Mouse (Mus musculus) stomach, embryonic 16.5 days (tissue): ENCODE measurements around the gene Whamm. TPM values are rescaled to one million over a fixed set of nuclear protein-coding genes. Genes with fewer than 3 reads are reported as not detected.

Experiments used
- ATAC-seq: fragments of 200-750 bp; cut with Nextera tagmentation; 2 replicates; pipeline ENCODE4 v1.8.0; 2017; ENCODE audit warnings: moderate number of reproducible peaks, moderate TSS enrichment; ENCODE audit not compliant: insufficient read depth, low FRiP score
- H3K27ac ChIP-seq: fragments of 300-500 bp; sonication (generic); 2 replicates; pipeline ENCODE4 v1.5.1; 2014; ENCODE audit warnings: low read length
- H3K27me3 ChIP-seq: fragments of 300-500 bp; sonication (generic); 2 replicates; pipeline ENCODE4 v1.6.1; 2014; ENCODE audit warnings: low read length, control low read depth, mixed read lengths; ENCODE audit not compliant: control insufficient read depth, insufficient read depth
- H3K36me3 ChIP-seq: fragments of 300-500 bp; sonication (generic); 2 replicates; pipeline ENCODE4 v1.6.1; 2014; ENCODE audit warnings: low read length; ENCODE audit not compliant: control insufficient read depth, insufficient read depth
- H3K4me1 ChIP-seq: fragments of 300-500 bp; sonication (generic); 2 replicates; pipeline ENCODE4 v1.6.1; 2014; ENCODE audit warnings: low read length, control low read depth, mixed read lengths; ENCODE audit not compliant: control insufficient read depth, insufficient read depth
- H3K4me2 ChIP-seq: fragments of 300-500 bp; sonication (generic); 2 replicates; pipeline ENCODE4 v1.6.1; 2014; ENCODE audit warnings: low read depth, low read length, mixed read lengths
- H3K4me3 ChIP-seq: fragments of 300-500 bp; sonication (generic); replicated peaks from 2 replicates; pipeline ENCODE4 v1.5.1; 2014; ENCODE audit warnings: mild to moderate bottlenecking, low read length
- H3K9ac ChIP-seq: fragments of 300-500 bp; sonication (generic); 2 replicates; pipeline ENCODE4 v1.6.1; 2014; ENCODE audit warnings: low read length
- H3K9me3 ChIP-seq: fragments of 300-500 bp; sonication (generic); replicated peaks from 2 replicates; pipeline ENCODE4 v1.6.1; 2016; ENCODE audit warnings: low read length, control low read depth; ENCODE audit not compliant: control insufficient read depth
- WGBS: fragments of 180-500 bp; shearing (Covaris S2); extraction: QIAGEN DNeasy Blood & Tissue Kit; methylation state at CpG from one replicate; pipeline ENCODE4 v1.1.7; 2014; 5-methylcytosine and 5-hydroxymethylcytosine counted together
- polyA plus RNA-seq: library from polyadenylated mRNA; unstranded; fragments of >200 nt; fragmentation: Nextera tagmentation; extraction: Ambion mirVana; gene quantifications from 2 replicates; pipeline ENCODE4 v1.2.1, GENCODE M21; 2015

Gene Whamm
- polyA plus RNA-seq: 1.1 and 1.4 TPM in 2 replicates

- Histone ChIP-seq H3K9me3 (no peaks in the 10 kb centered on the region), H3K4me2 (peak within 1 kb of the TSS; percentile 71), H3K36me3 (no peaks in the 10 kb centered on the region; the same call in 1 of the 2 replicates), H3K9ac (peak within 1 kb of the TSS; percentile 92), H3K27me3 (no peaks in the 10 kb centered on the region), H3K4me3 (peak within 1 kb of the TSS; percentile 94), H3K27ac (peak within 1 kb of the TSS; percentile 96), H3K4me1 (peaks cover 9% of the 10 kb centered on the region)
- ATAC-seq: peak; percentile 98
- WGBS: under 1% methylated on average over 96 of the region's 96 CpGs
These were observed at the start of gene Whamm for GRCm38 (mm10) chr7:81571108-81571940. Gene Whamm (plus strand): TSS chr7:81571266.

DNA sequence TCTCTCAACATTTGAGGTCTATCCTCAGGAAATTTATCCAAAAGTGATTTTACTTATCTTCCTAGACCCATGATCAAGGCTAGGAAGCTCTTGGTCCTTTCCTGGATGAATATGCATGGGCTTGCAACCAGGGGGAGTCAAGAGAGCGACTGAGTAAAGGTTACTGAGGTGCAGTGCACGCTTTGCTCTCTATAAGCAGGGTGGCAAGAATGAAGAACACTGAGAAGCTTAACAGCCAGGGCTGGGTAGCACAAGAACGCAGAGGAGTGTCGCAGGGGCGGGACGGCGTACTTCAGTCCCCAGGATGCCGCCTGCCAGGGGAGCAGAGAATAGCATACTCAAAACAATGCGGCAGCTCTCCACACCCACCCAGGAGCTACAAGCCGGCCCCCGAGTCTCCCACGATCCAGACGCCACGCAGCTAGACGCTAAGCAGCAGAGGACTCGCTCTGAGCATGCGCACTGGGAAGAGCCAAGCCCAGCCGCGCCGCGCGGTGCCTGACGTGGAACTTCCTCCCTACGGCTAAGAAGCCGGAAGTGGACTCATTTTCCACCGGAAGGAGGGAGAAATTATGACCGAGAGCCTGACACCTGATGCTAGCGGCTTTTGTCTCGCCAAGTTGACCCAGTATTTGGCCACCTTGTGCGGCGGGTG, 47.9 kb upstream of the Whamm start:
- WGBS: under 1% methylated on average over 31 of the region's 31 CpGs
- Histone ChIP-seq H3K4me2 (peak overlapping the region; percentile 75), H3K27me3 (no peaks in the 10 kb centered on the region), H3K4me3 (peak overlapping the region; percentile 59), H3K27ac (peak overlapping the region; percentile 91), H3K36me3 (0 out of 2 replicates have a peak, but pooled peaks cover 5% of the 10 kb centered on the region), H3K9ac (peak overlapping the region; percentile 76), H3K4me1 (peaks cover 17% of the 10 kb centered on the region), H3K9me3 (no peaks in the 10 kb centered on the region)
- peak; percentile 98 for ATAC-seq

DNA sequence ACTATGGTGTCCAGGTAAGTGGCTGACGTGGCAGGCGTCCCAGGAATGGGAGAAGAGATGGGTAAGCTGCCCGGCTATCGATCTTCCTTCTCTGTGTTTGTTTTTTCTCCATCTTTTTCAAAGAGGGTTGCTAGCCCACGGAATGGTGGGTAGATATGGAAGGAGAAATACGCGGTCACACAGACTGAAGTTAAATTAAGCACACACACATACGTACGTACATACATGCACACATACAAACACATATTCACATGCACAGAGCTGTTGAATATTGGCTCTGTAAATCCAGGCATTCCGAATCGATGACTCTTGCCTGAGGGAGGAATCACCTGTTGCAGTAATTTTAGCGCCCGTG, 47.4 kb upstream of the Whamm start:
- Histone ChIP-seq H3K4me2 (peak overlapping the region; percentile 75), H3K9me3 (no peaks in the 10 kb centered on the region), H3K27ac (peak overlapping the region; percentile 56; the same call in 1 of the 2 replicates), H3K36me3 (0 out of 2 replicates have a peak, but pooled peaks cover 5% of the 10 kb centered on the region), H3K9ac (peak overlapping the region; percentile 73), H3K4me3 (peak overlapping the region; percentile 59), H3K27me3 (no peaks in the 10 kb centered on the region), H3K4me1 (peaks cover 17% of the 10 kb centered on the region)
- peak; percentile 9; the same call in 1 of the 2 replicates for ATAC-seq
- 6% methylated on average over 13 of the region's 13 CpGs for WGBS

GRCm38 (mm10) chr7:81528918-81529317, 42.1 kb upstream of the Whamm start:
- Histone ChIP-seq H3K4me2 (no peak overlapping the region), H3K27ac (no peak overlapping the region), H3K36me3 (peaks cover 45% of the 10 kb centered on the region), H3K9me3 (peaks cover under 1% of the 10 kb centered on the region; the same call in 1 of the 2 replicates), H3K4me3 (no peak overlapping the region), H3K27me3 (no peaks in the 10 kb centered on the region), H3K9ac (no peak overlapping the region), H3K4me1 (peaks cover 12% of the 10 kb centered on the region)
- WGBS: 84% methylated on average over 8 of the region's 8 CpGs
- no peak for ATAC-seq

DNA sequence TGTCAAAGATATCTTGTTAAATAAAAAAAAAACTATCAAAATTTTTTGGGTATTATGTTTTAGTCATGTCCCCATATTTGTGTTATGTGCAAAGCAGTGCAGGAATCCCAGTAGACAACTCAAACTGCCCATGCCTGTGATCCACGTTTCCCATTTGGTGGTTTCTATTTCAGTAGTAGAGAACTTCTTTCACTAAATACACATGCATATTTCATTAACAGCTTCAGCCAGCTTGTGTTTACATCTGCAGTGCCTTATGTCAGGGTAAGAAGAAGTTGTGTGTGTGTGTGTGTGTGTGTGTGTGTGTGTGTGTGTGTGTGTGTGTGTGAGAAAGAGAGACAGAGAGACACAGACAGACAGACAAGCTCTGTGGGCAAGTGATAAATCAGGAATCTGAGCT, 39.6 kb upstream of the Whamm start:
- 87% methylated on average over 1 of the region's 1 CpGs for WGBS
- Histone ChIP-seq H3K9me3 (peaks cover 3% of the 10 kb centered on the region; the same call in 1 of the 2 replicates), H3K4me3 (no peak overlapping the region), H3K36me3 (peaks cover 50% of the 10 kb centered on the region), H3K27me3 (no peaks in the 10 kb centered on the region), H3K4me1 (no peaks in the 10 kb centered on the region), H3K9ac (no peak overlapping the region), H3K4me2 (no peak overlapping the region), H3K27ac (no peak overlapping the region)
- ATAC-seq: no peak

- Histone ChIP-seq H3K4me3 (no peak overlapping the region), H3K4me1 (no peaks in the 10 kb centered on the region), H3K27ac (no peak overlapping the region), H3K9ac (no peak overlapping the region), H3K27me3 (no peaks in the 10 kb centered on the region), H3K36me3 (peaks cover 26% of the 10 kb centered on the region), H3K9me3 (peaks cover 3% of the 10 kb centered on the region; the same call in 1 of the 2 replicates), H3K4me2 (no peak overlapping the region)
- ATAC-seq: no peak
- 82% methylated on average over 4 of the region's 4 CpGs for WGBS
These were observed 34.6 kb upstream of the Whamm start for GRCm38 (mm10) chr7:81536478-81536877.

DNA sequence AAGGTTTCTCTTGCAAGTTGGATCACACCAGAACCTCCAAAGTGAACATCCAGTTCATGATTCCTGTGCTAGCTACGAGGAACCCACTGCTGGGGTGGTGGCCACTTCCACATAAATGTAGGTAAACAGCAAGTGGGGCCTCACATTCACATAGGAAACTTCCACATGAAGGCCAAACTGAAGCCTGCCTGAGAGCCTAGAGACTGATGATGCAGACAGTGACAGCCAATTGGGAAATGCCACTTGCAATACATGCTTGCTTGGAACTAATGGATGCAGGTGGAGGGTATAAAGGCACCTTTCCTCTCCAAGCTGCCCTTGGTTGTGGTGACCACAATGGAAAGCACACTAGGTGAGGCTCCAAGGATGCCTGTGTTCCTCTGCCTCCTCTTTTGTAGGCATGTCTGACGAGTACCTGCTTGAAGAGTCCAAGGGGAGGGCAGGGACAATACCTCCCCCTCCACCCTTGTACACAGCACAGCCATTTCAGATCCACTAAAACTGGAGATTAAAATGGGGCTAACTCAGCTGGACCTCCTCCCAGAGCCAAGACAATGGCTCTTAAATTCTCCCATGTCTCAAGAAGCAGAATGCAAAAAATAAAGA, 32.9 kb upstream of the Whamm start:
- no peak overlapping the region for H3K4me2 ChIP-seq
- H3K9ac ChIP-seq: no peak overlapping the region
- 64% methylated on average over 2 of the region's 2 CpGs for whole genome bisulfite sequencing
- H3K4me3 ChIP-seq: no peak overlapping the region
- H3K9me3 ChIP-seq: peaks cover 3% of the 10 kb centered on the region; the same call in 1 of the 2 replicates
- no peaks in the 10 kb centered on the region for H3K4me1 ChIP-seq
- H3K27me3 ChIP-seq: no peaks in the 10 kb centered on the region
- peaks cover 13% of the 10 kb centered on the region; the same call in 1 of the 2 replicates for H3K36me3 ChIP-seq
- ATAC-seq: no peak
- H3K27ac ChIP-seq: no peak overlapping the region

DNA sequence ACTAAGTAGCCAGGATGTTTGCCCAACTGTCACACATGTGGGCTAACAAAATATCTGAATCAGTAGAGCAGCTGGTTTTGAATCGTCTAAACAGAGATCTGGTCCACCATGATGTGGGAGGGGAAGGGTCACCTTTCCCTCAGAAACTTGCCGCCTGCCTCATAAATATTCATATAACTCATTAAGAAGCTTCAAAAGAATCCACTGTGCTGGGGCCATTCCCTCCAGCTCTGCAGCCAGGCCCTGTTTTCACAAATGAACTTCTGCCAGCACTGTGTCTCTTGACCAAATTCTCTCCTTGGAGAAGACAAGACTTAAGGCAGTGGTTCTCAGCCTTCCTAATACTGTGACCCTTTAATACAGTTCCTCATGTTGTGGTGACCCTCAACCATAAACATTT, 31.5 kb upstream of the Whamm start:
- no peak for ATAC-seq
- no peak overlapping the region for H3K27ac ChIP-seq
- H3K9ac ChIP-seq: no peak overlapping the region
- H3K4me1 ChIP-seq: no peaks in the 10 kb centered on the region
- no peak overlapping the region for H3K4me2 ChIP-seq
- no peak overlapping the region for H3K4me3 ChIP-seq
- no peaks in the 10 kb centered on the region for H3K36me3 ChIP-seq
- no peaks in the 10 kb centered on the region for H3K27me3 ChIP-seq
- 29% methylated on average over 2 of the region's 2 CpGs for WGBS
- no peaks in the 10 kb centered on the region for H3K9me3 ChIP-seq

GRCm38 (mm10) chr7:81540999-81541398, 30.1 kb upstream of the Whamm start:
- H3K4me1 ChIP-seq: no peaks in the 10 kb centered on the region
- no peak for ATAC-seq
- no peaks in the 10 kb centered on the region for H3K36me3 ChIP-seq
- no peaks in the 10 kb centered on the region for H3K9me3 ChIP-seq
- no peak overlapping the region for H3K27ac ChIP-seq
- H3K4me2 ChIP-seq: no peak overlapping the region
- no peak overlapping the region for H3K4me3 ChIP-seq
- no peaks in the 10 kb centered on the region for H3K27me3 ChIP-seq
- H3K9ac ChIP-seq: no peak overlapping the region
- 43% methylated on average over 1 of the region's 1 CpGs for WGBS
